Mouse (Mus musculus): Measurements from ENCODE around the gene Zfp536. TPM values are rescaled to one million over a fixed set of nuclear protein-coding genes. Genes with fewer than 3 reads are reported as not detected.
"Not testable (repeated sequence)": the region's sequence is repeated elsewhere in the genome, so short reads cannot be mapped to it uniquely, and the experiment has no call there.

Zfp536 gene
- total RNA-seq, 2 experiments from 2014 or later = 40.5 to 48.3 TPM

- DNase-seq (ENCODE audit: extremely low spot score in 1 of 2, low spot score in 1 of 2) = no peak
Measured at GRCm38 (mm10) chr7:37768310-37768940, 5.0 kb downstream of the Zfp536 start.

GRCm38 (mm10) chr7:37758886-37759285 lies 14.6 kb downstream of the Zfp536 start:
- DNase-seq (ENCODE audit: extremely low spot score in 1 of 2, low spot score in 1 of 2) = no peak

GRCm38 (mm10) chr7:37753024-37753423 lies 20.4 kb downstream of the Zfp536 start:
- DNase-seq (ENCODE audit: extremely low spot score in 1 of 2, low spot score in 1 of 2) = no peak

DNA sequence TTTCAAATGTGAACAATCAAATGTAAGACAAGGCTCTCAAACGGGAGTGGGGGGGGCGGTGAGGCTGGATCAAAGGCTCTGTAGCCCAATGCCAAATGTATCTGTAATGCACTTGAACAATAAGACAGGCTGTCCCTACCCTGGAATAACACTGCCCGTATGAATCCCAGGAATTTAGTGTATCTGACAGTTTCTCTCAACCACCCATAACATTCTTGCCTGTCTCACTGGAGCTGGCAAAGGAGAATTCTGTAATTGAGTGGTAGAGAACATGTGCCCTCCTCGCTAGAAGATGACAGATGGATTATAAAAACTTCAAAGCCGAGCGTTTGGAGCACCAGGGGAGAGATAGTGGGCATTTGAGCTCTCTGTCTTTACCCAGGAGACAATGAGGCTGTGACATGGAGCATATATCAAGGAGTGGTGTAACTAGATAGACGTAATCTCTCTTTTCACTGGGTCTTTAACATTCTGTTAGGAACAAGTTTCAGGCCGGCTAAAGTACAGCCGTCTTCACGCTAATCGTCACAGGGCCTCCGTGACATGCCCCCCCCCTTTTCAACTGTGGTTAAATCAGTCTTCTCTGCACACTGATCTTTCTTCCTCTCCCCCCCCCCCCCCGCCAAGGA lies 27.2 kb downstream of the Zfp536 start:
- DNase-seq (ENCODE audit: extremely low spot score in 1 of 2, low spot score in 1 of 2) = no peak

DNA sequence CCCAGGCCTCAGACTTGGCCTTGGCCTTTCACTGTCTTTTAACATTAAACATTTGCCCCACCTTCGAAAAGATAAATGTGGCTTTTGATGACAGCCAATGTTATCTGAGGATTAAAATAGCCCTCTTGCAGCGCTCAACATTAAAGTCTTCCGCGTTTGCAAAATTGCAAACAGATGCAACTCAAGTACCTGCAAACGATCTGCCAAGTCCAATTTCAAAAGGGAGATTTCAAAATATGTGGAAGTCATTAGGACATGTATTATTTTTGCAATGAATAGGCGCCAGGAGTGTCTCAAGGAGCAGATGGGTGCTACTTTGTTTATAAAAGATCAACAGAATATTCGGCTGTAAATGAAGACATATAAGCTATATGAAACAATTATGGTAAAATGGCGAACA lies 30.1 kb downstream of the Zfp536 start:
- no peak for DNase-seq (ENCODE audit: extremely low spot score in 1 of 2, low spot score in 1 of 2)

GRCm38 (mm10) chr7:37737191-37737590 lies 36.2 kb downstream of the Zfp536 start:
- DNase-seq (ENCODE audit: extremely low spot score in 1 of 2, low spot score in 1 of 2) = no peak

- no peak for DNase-seq (ENCODE audit: extremely low spot score in 1 of 2, low spot score in 1 of 2)
Measured at GRCm38 (mm10) chr7:37736413-37736720, 37.1 kb downstream of the Zfp536 start.

DNA sequence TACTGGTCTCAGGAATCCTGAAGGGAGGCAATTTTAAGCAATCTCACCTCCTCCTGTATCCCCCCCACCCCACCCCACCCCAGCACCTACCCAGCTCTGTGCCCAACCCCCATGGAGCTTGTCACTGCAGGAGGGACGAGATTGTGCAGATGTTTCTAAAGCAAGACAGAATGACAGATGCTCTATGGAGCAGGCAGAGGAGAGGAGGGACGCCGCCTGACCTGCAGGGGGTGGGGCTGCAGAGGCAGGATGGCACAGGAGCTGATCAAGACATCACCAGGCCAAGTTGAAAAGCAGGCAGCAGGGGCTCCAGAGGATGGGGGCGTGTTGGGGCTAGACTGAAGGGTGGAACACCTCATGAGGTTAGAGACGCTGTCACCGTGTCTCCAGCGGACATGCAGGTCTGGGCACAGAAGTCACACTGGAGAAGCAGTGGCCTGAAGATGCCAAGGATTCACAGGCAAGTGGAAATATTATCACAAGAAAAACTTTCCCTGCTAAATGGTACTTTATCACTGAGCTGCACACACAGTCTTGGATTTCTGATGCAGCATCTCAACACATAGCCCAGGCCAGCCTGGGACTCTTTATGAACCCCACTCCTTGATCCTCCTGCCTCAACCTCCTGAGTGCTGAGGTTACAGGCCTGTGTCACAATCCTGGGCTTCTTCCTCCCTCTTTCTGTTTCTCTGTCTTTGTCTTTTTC lies 37.6 kb downstream of the Zfp536 start:
- DNase-seq (ENCODE audit: extremely low spot score in 1 of 2, low spot score in 1 of 2) = no peak

DNA sequence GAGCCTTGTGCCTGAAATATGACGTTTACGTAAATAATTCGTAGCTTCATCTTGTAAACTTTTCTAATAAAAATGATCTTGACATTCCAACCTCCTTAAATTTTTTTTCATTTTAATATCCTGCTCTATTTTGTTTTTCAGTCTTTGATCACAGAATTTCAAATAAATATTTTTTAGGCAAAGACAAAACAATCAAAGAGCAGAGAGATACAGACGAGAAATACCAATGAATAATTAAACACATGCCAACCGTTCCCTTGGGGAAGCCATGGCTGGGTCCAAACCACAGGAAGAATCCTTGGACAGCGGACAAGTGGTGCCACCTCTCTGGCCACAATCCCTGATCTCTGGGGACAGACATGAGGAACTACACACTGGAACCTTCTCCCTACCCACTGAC lies 38.3 kb downstream of the Zfp536 start:
- no peak for DNase-seq (ENCODE audit: extremely low spot score in 1 of 2, low spot score in 1 of 2)

- DNase-seq (ENCODE audit: extremely low spot score in 1 of 2, low spot score in 1 of 2) = no peak
Measured at GRCm38 (mm10) chr7:37734576-37734975, 38.9 kb downstream of the Zfp536 start.

DNA sequence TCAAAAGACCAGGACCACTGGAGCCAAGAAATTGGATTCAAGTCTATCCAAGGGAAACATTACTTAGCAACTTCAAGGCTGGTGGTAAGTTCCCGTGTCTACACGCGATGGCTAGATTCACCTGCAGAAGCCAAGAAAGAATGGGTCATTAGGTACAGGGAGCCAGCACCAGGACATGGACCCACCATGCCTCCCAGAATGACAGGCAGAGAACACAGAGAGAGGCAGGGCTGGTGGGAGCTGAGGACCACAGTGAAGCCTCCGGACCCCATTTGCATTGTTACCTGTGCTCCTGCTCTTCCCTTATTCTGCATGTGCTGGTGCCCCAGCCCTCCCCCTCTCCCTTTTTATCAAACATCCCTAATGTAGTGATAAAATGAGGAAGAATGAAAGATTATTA lies 39.4 kb downstream of the Zfp536 start:
- DNase-seq (ENCODE audit: extremely low spot score in 1 of 2, low spot score in 1 of 2) = no peak

GRCm38 (mm10) chr7:37732741-37733140 lies 40.7 kb downstream of the Zfp536 start:
- no peak for DNase-seq (ENCODE audit: extremely low spot score in 1 of 2, low spot score in 1 of 2)

- DNase-seq (ENCODE audit: extremely low spot score in 1 of 2, low spot score in 1 of 2) = no peak
Measured at GRCm38 (mm10) chr7:37727746-37728145, 45.7 kb downstream of the Zfp536 start.

GRCm38 (mm10) chr7:37724002-37724790 lies 49.2 kb downstream of the Zfp536 start:
- no peak for DNase-seq (ENCODE audit: extremely low spot score in 1 of 2, low spot score in 1 of 2)

- DNase-seq (ENCODE audit: extremely low spot score in 1 of 2, low spot score in 1 of 2) = no peak
Measured at GRCm38 (mm10) chr7:37723191-37723592, 50.2 kb downstream of the Zfp536 start.

- no peak for DNase-seq (ENCODE audit: extremely low spot score in 1 of 2, low spot score in 1 of 2)
Measured at GRCm38 (mm10) chr7:37721676-37722075, 51.8 kb downstream of the Zfp536 start.

DNA sequence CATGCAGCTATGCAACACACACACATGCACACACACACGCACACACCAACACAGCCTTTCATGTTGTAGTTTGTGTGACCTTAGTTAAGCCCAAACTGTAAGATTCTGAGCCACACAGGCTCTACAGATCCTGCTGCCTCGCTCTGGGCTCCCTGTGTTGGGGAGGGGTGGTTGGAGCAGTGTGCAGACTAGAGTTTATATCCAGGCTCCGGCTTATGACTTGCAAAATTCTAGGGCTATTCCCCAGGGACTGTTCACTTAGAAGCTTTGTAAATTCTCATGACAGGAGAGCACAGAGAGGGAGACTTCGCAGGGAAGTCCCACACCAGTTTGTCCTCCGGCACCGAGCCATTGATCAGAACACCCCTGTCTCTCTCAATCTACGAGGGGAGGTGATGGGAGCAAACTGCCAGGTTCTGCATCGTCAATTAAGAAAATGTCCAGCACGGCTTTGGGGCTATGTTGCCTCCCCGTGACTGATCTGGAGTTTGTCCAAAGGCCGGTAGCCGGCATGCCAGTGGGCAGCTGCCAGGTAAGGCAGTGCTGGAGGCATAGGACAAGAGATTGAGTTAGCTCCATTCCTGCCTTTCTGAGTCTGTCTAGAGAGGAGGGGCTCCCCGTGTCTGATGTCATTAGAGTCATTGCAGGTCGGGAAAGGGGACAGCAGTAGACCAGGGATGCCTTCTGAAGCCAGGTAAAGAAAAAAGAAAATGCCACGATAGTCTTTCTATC lies 54.6 kb downstream of the Zfp536 start:
- DNase-seq (ENCODE audit: extremely low spot score in 1 of 2, low spot score in 1 of 2) = no peak

- DNase-seq (ENCODE audit: extremely low spot score in 1 of 2, low spot score in 1 of 2) = no peak
Measured at GRCm38 (mm10) chr7:37717071-37717470, 56.4 kb downstream of the Zfp536 start.

DNA sequence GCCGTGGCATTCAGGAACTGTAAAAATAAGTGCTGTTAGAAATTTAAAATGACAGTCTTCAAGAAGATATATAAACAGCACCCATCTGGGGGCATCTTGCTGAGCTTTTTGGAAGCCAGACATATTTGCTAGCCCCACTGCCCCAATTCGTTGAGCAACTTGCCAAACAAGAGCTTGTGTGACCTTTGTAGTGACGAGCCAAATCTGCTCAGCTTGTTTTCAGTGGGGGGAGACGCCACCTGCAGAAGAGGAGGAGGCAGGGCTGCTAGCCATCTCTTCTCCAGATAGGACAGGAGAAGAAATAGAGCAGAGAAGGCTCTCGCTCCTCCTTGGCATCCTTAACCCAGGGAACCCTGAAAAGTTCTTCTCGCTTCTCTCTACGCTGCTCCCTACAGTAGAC lies 56.8 kb downstream of the Zfp536 start:
- no peak for DNase-seq (ENCODE audit: extremely low spot score in 1 of 2, low spot score in 1 of 2)

DNA sequence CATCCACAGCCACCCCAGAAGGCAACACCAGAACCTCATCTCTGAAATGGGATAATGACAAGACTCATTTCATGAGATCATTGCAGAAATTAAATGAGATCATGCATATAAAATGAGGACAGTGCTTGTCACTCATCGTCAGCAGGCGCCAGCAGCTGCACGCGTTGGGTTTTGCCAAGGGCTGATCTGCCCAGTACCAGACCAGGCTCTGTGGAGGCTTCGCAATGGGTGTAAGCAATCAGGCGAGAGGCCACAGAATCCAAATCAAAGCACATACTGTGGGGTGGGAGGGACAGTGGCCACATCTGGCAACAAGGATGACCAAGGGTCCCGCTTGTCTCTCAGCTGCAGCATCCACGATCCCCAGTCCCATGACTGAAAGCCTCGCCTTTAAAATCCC lies 69.0 kb downstream of the Zfp536 start:
- no peak for DNase-seq (ENCODE audit: extremely low spot score in 1 of 2, low spot score in 1 of 2)

DNA sequence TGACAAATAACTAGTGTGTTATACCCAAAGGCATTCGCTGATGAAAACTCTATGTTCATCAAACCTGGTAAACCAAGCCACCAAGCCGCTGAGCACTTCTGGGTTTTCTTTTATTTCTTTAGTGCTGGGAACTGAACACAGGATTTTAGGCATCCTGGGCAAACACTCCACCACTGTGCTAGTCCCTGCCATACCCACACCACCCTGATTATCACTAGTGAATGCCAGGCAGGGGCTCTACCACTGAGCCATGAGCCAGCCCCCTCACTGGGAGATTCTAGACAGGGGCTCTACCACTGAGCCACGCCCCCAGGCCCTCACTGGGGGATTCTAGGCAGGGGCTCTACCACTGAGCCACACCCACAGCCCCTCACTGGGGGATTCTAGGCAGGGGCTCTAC lies 76.1 kb downstream of the Zfp536 start:
- DNase-seq (ENCODE audit: extremely low spot score in 1 of 2, low spot score in 1 of 2) = not testable (repeated sequence)
